Mouse (Mus musculus): ENCODE measurements around the gene Gramd2. TPM values are rescaled to one million over a fixed set of nuclear protein-coding genes. Genes with fewer than 3 reads are reported as not detected.

Gene Gramd2
- polyA plus RNA-seq, 1 experiment from 2014 or later: 3.8 TPM

GRCm38 (mm10) chr9:59669172-59669571 is 10.8 kb upstream of the Gramd2 start:
- no peak for ATAC-seq (ENCODE audit: low FRiP score)
- H3K27me3 ChIP-seq (replicated peaks): no peaks in the 10 kb centered on the region
- H3K4me3 ChIP-seq (replicated peaks): no peak overlapping the region
- no peaks in the 10 kb centered on the region for H3K9me3 ChIP-seq (replicated peaks)
- no peak overlapping the region for H3K4me2 ChIP-seq
- peaks cover 22% of the 10 kb centered on the region for H3K4me1 ChIP-seq
- no peak overlapping the region for H3K9ac ChIP-seq (replicated peaks)
- peaks cover 89% of the 10 kb centered on the region for H3K36me3 ChIP-seq
- H3K27ac ChIP-seq (replicated peaks): no peak overlapping the region
- WGBS: 80% methylated on average over 4 of the region's 4 CpGs

GRCm38 (mm10) chr9:59672195-59672894 is 7.6 kb upstream of the Gramd2 start:
- Histone ChIP-seq H3K27ac (replicated peaks) (no peak overlapping the region), H3K9me3 (replicated peaks) (no peaks in the 10 kb centered on the region), H3K4me1 (peaks cover 2% of the 10 kb centered on the region; the same call in 1 of the 2 replicates), H3K4me3 (replicated peaks) (no peak overlapping the region), H3K36me3 (peaks cover 97% of the 10 kb centered on the region), H3K4me2 (no peak overlapping the region), H3K9ac (replicated peaks) (no peak overlapping the region), H3K27me3 (replicated peaks) (no peaks in the 10 kb centered on the region)
- WGBS: 88% methylated on average over 12 of the region's 12 CpGs
- ATAC-seq (ENCODE audit: low FRiP score): no peak

GRCm38 (mm10) chr9:59673427-59673826 is 6.5 kb upstream of the Gramd2 start:
- Histone ChIP-seq H3K4me2 (no peak overlapping the region), H3K4me3 (replicated peaks) (no peak overlapping the region), H3K4me1 (no peaks in the 10 kb centered on the region), H3K36me3 (peaks cover 96% of the 10 kb centered on the region), H3K27me3 (replicated peaks) (no peaks in the 10 kb centered on the region), H3K9me3 (replicated peaks) (no peaks in the 10 kb centered on the region), H3K9ac (replicated peaks) (no peak overlapping the region), H3K27ac (replicated peaks) (no peak overlapping the region)
- whole genome bisulfite sequencing: 81% methylated on average over 2 of the region's 2 CpGs
- no peak for ATAC-seq (ENCODE audit: low FRiP score)

DNA sequence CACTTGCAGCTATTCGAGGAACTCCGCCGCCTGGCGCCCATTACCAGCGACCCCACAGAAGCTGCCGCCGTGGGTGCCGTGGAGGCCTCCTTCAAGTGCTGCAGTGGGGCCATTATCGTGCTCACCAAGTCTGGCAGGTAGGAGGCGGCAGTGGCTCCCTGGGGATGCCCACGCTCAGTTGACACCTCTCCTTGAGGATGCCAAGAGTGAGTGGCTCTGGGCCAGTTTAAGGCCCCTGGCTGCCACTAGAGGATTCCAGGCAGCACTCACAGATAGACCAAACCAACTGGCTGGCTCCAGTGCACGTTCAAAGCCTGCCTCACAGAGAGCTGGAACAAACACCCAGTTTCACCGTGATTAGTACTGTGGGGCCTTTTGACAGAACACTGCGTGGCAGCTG is 4.3 kb upstream of the Gramd2 start:
- WGBS: 84% methylated on average over 14 of the region's 14 CpGs
- no peak overlapping the region for H3K27ac ChIP-seq (replicated peaks)

DNA sequence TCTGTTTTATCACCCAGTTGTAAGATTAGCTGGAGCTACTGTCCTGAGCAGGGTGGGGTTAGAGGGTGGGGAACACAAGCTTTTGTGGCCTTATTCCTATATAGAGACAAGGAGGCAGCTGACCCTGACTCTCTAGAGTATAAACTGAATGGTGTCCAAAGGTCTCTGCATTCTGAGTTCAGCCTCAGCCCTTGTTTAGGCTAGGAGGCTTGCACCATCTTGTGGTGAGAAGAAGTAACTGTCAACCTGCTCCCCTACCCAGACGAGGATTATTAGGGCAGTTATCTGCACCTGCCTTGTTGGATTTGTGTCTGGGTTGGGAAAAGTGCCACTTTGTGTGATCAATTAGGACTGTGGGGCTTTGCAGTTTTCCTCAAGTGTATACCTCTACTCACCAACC is 1.6 kb upstream of the Gramd2 start:
- Histone ChIP-seq H3K27me3 (replicated peaks) (0 out of 2 replicates have a peak, but pooled peaks cover 8% of the 10 kb centered on the region), H3K9ac (replicated peaks) (no peak overlapping the region), H3K9me3 (replicated peaks) (no peaks in the 10 kb centered on the region), H3K4me2 (no peak overlapping the region), H3K4me3 (replicated peaks) (no peak overlapping the region), H3K4me1 (peaks cover 14% of the 10 kb centered on the region), H3K36me3 (peaks cover 57% of the 10 kb centered on the region), H3K27ac (replicated peaks) (no peak overlapping the region)
- WGBS: 22% methylated on average over 1 of the region's 1 CpGs
- no peak for ATAC-seq (ENCODE audit: low FRiP score)

More for the DNA sequence above, 4.3 kb upstream of the Gramd2 start:
- Histone ChIP-seq H3K9me3 (replicated peaks) (no peaks in the 10 kb centered on the region), H3K4me1 (peaks cover 8% of the 10 kb centered on the region), H3K9ac (replicated peaks) (no peak overlapping the region), H3K4me2 (no peak overlapping the region), H3K4me3 (replicated peaks) (no peak overlapping the region), H3K36me3 (peaks cover 84% of the 10 kb centered on the region), H3K27me3 (replicated peaks) (no peaks in the 10 kb centered on the region)
- ATAC-seq (ENCODE audit: low FRiP score): no peak

DNA sequence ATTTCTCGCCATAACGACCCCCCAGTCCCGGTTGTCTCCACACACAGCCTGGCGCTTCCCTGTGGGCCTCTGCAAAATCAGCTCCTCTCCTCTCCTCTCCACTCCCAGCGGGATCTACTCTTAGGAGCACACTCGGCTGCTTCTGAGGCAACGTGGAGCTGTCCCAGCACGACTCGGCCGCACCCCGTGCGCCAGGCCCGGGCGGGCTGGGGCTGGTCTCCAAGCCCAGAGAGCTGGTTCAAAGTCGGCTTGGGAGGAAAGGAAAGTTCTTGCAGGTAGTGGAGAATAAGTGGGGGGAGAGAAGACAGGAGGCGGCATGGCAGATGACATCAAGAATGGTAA is 561 bp downstream of the Gramd2 start:
- H3K4me3 ChIP-seq (replicated peaks): peak overlapping the region; percentile 55
- peaks cover 14% of the 10 kb centered on the region for H3K4me1 ChIP-seq
- H3K4me2 ChIP-seq: peak overlapping the region; percentile 92
- WGBS: 10% methylated on average over 16 of the region's 16 CpGs
- H3K27ac ChIP-seq (replicated peaks): 0 out of 2 replicates have a peak overlapping the region, but pooled peaks have one; percentile 14
- peaks cover 36% of the 10 kb centered on the region for H3K36me3 ChIP-seq
- H3K9ac ChIP-seq (replicated peaks): peak overlapping the region; percentile 65
- H3K27me3 ChIP-seq (replicated peaks): 0 out of 2 replicates have a peak, but pooled peaks cover 8% of the 10 kb centered on the region
- ATAC-seq (ENCODE audit: low FRiP score): peak; percentile 41
- no peaks in the 10 kb centered on the region for H3K9me3 ChIP-seq (replicated peaks)

DNA sequence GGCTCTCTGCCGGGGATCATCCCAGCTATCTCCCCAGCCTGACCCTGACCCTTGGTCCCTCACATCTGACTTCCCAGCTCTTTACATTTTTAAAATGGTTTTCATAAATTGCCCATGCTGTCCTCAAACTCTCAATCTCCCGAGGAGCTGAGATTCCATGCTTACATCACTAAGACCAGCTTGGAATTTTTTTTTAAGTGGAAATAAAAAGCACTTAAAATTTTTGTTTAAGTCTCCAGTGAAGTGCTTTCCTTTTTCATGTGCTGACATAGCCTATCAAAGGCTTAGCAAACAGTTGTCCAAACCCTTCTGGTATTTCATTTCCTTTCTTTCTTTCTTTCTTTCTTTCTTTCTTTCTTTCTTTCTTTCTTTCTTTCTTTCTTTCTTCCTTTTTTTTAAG is 4.1 kb downstream of the Gramd2 start:
- peaks cover 14% of the 10 kb centered on the region for H3K4me1 ChIP-seq
- no peak for ATAC-seq (ENCODE audit: low FRiP score)
- H3K4me3 ChIP-seq (replicated peaks): no peak overlapping the region
- 0 out of 2 replicates have a peak, but pooled peaks cover 8% of the 10 kb centered on the region for H3K27me3 ChIP-seq (replicated peaks)
- no peak overlapping the region for H3K4me2 ChIP-seq
- H3K36me3 ChIP-seq: peaks cover 6% of the 10 kb centered on the region
- no peaks in the 10 kb centered on the region for H3K9me3 ChIP-seq (replicated peaks)
- WGBS: 83% methylated on average over 2 of the region's 2 CpGs
- no peak overlapping the region for H3K27ac ChIP-seq (replicated peaks)
- H3K9ac ChIP-seq (replicated peaks): no peak overlapping the region

DNA sequence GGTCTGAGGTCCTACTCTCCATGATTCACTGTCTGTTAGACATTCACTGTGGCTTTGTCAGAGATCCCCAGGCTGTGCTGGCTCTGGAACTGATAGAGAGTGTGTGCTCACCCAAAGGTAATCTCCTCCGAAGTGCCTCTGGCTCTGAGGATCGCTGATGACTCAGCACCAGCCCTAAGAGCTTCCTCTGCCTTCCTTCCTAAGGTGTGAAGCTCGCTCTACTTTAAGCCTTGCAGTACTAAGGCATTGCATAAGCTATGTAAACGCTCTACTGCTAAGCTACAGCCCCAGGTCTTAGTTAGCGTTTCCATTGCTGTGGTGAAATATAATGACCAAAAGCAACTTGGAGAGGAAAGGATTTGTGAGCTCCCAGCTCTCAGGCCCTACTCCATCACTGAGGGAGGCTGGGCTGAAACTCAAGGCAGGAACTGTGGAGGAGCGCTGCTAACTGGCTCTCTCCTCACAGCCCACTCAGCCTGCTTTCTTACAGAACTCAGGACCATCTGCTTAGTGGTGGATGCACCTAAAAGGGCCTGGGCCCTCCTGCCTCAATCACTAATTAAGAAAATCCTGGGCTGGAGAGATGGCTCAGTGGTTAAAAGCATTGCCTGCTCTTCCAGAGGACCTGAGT is 7.6 kb downstream of the Gramd2 start:
- Histone ChIP-seq H3K4me1 (peaks cover 10% of the 10 kb centered on the region), H3K4me3 (replicated peaks) (no peak overlapping the region), H3K27me3 (replicated peaks) (no peaks in the 10 kb centered on the region), H3K9me3 (replicated peaks) (no peaks in the 10 kb centered on the region), H3K9ac (replicated peaks) (no peak overlapping the region), H3K4me2 (no peak overlapping the region), H3K27ac (replicated peaks) (no peak overlapping the region), H3K36me3 (no peaks in the 10 kb centered on the region)
- ATAC-seq (ENCODE audit: low FRiP score): no peak
- WGBS: 45% methylated on average over 6 of the region's 6 CpGs

GRCm38 (mm10) chr9:59691635-59692094 is 11.7 kb downstream of the Gramd2 start:
- H3K27ac ChIP-seq (replicated peaks): peak overlapping the region; percentile 54
- 2% methylated on average over 23 of the region's 23 CpGs for WGBS

DNA sequence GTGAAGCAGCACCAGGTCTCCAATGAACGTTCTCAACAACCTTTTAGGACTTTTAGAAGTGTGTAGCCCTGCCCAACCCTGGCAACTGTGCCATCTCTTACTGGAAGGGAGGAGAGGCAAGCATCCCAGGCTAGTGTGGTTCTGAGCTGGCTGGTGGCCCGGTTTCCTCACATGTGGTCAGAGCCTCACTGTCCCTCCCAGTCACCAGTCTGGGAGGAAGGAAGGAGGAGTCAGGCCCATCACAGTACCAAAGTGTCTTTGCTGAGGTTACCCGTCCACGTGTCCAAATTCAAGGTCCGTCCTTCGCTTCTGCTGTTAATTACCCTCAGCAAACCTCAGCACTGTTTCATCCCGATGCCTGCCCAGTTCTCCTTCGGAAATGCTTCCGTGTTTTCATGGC is 12.2 kb downstream of the Gramd2 start:
- Histone ChIP-seq H3K27ac (replicated peaks) (peak overlapping the region; percentile 54), H3K27me3 (replicated peaks) (no peaks in the 10 kb centered on the region)

More at GRCm38 (mm10) chr9:59691635-59692094, 11.7 kb downstream of the Gramd2 start:
- peak; percentile 85 for ATAC-seq (ENCODE audit: low FRiP score)
- Histone ChIP-seq H3K9me3 (replicated peaks) (no peaks in the 10 kb centered on the region), H3K36me3 (no peaks in the 10 kb centered on the region), H3K9ac (replicated peaks) (0 out of 2 replicates have a peak overlapping the region, but pooled peaks have one; percentile 8), H3K4me2 (peak overlapping the region; percentile 65), H3K4me3 (replicated peaks) (peak overlapping the region; percentile 31), H3K27me3 (replicated peaks) (no peaks in the 10 kb centered on the region), H3K4me1 (peaks cover 10% of the 10 kb centered on the region)

DNA sequence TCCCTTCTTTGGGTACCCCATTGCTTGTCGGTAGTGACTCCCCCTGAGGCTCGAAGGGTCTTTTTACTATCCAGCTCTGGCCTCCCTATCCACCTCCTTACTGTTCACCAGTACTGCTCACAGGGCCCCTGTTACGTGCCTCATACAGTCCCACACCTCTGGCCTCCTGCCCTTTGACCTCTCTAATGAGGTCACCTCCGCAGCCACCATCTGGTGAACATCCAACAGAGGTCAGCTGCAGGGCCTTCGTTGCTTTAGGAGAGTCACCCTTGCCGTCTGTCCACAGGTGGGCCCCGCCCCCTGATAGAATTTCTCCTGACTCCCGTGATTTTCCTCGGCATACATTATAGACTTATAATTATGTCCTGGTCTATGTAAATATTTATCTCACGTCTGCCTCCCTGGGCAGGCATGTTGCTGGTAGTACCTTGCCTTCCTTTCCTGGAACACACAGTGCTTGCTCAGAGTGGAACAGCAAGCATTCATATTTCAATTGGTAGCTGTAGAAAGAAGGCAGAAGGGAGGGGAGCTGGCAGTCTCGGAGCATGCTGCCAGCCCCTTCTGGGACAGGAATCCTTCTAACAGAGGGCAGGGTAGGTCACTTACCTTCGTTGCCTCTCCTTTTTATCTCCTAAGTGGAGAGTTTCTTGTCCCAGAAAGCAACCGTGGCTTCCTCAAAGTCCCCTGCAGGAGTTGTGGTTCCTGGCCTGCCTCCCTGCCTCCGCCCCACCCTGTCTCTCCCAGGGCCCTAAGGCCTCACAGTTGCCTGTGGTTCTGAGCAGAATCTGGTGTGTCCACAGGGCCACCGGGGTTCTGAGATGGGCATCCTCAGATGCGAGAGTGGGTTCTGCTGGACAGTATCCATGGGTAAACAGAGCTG is 14.9 kb downstream of the Gramd2 start:
- H3K27me3 ChIP-seq (replicated peaks): no peaks in the 10 kb centered on the region
- no peaks in the 10 kb centered on the region for H3K36me3 ChIP-seq
- H3K9me3 ChIP-seq (replicated peaks): no peaks in the 10 kb centered on the region
- no peak overlapping the region for H3K9ac ChIP-seq (replicated peaks)
- 60% methylated on average over 16 of the region's 16 CpGs for WGBS
- H3K27ac ChIP-seq (replicated peaks): no peak overlapping the region
- no peak overlapping the region for H3K4me3 ChIP-seq (replicated peaks)
- ATAC-seq (ENCODE audit: low FRiP score): no peak
- no peak overlapping the region for H3K4me2 ChIP-seq
- H3K4me1 ChIP-seq: peaks cover 10% of the 10 kb centered on the region

More for the DNA sequence above, 12.2 kb downstream of the Gramd2 start:
- no peaks in the 10 kb centered on the region for H3K9me3 ChIP-seq (replicated peaks)
- H3K9ac ChIP-seq (replicated peaks): 0 out of 2 replicates have a peak overlapping the region, but pooled peaks have one; percentile 8
- peak overlapping the region; percentile 31 for H3K4me3 ChIP-seq (replicated peaks)
- H3K4me2 ChIP-seq: peak overlapping the region; percentile 65
- H3K36me3 ChIP-seq: no peaks in the 10 kb centered on the region
- WGBS: 36% methylated on average over 9 of the region's 9 CpGs
- peak; percentile 72 for ATAC-seq (ENCODE audit: low FRiP score)
- H3K4me1 ChIP-seq: peaks cover 10% of the 10 kb centered on the region

All from neural tube, embryonic 15.5 days (tissue).